Mouse (Mus musculus): Measurements from ENCODE around the gene Ino80d. TPM values are rescaled to one million over a fixed set of nuclear protein-coding genes. Genes with fewer than 3 reads are reported as not detected.
"Not testable (repeated sequence)": the region's sequence is repeated elsewhere in the genome, so short reads cannot be mapped to it uniquely, and the experiment has no call there.

Gene Ino80d
- 10 to 100 TPM; 24.7 to 27.3 TPM for total RNA-seq (2021)
- long read RNA-seq, experiment 1, partial matches to known transcripts: 0 of 6 reads
- long read RNA-seq, experiment 1, other reads (novel, unspliced or antisense): 6 of 6 reads
- long read RNA-seq, experiment 2, partial matches to known transcripts: 1 of 16 reads
- long read RNA-seq, experiment 2, other reads (novel, unspliced or antisense): 15 of 16 reads

DNA sequence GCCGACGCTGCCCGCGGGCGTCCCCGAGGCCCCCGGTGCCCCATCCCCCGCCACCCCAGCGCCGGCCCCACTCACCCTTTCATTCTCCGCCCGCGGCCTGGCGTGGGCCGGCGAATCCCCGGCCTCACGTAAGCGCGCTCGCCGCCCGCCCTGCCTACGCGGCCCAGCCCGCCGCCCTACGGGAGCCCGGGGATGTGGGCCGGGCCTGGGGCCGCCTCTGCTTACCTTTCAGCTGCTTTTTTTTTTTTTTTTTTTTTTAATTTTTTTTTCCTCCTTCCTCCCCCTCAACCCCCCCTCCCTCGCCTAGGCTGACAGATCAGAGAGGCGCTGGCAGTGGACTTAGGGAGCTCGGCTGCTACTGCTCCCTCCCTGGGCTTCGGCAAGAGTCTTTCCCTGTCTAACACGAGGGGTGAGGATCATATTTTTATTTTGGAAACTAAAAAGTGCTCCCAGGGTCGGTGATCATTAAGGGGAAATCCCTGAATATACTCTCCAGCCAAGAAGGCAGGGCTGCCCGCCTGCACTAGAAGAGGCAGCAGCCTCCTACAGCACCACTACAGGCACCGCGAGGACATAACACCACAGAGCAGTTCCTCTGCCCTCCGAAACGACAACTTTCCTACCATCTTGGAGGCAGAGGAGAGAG is at the start of gene Ino80d:
TSS of gene Ino80d (minus strand) at position 532 of the 646 bp plus-strand sequence.
- peak; percentile 69 to 75 for DNase-seq (ENCODE audit: low spot score in 2 of 2)

DNA sequence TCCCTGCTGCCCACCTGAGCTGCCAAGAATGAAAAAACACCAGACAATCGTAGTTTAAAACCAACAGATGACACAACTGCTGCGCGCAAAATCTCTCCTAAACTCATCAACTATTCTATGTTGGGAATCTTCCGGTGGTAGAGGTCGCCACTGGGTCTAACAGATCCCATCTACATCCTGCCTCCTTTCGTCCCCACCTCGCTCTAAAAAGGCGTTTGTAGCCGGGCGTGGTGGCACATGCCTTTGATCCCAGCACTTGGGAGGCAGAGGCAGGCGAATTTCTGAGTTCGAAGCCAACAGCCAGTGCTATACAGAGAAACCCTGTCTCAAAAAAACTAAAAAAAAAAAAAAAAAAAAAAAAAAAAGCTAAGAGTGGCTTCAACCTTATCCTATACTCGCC is 25.8 kb upstream of the Ino80d start:
- DNase-seq (ENCODE audit: low spot score in 2 of 2): no peak

DNA sequence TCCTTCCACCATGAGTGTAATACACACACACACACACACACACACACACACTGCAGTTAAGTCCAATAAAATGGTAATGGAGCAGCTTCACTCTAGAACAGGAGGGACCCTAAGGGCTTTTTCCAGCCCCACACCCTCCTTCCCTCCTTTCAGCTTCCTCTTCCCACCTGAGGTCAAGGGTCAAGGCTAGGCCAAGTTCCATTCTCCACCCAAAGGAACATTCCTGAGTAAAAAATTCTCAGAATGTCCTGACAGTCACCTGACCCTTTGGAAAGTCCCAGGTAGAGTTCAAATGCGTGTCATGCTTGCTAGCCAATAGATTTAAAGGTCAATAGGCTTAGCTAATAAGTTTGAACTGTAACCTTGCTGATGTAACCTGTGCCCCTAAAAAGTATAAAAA is 24.1 kb upstream of the Ino80d start:
- not testable (repeated sequence) for DNase-seq (ENCODE audit: low spot score in 2 of 2)

DNA sequence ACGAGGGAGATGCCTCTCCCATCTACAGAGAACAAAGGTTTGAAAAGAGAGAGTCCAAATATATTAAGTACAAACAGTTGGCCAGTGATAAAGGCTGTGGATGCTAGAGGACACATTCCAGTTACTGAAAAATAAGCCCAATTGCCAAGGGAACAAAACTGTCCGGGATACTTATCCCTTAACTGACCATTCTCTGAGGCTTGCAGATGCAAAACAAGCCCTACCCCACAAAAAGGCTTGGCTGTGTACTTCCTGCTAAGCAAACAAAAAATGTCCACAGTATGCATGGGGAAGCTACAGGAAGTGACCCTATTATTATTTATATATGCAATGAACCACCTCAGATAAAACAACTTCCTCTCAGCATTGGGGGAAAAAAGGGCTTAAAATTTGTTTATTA is 23.5 kb upstream of the Ino80d start:
- no peak for DNase-seq (ENCODE audit: low spot score in 2 of 2)

DNA sequence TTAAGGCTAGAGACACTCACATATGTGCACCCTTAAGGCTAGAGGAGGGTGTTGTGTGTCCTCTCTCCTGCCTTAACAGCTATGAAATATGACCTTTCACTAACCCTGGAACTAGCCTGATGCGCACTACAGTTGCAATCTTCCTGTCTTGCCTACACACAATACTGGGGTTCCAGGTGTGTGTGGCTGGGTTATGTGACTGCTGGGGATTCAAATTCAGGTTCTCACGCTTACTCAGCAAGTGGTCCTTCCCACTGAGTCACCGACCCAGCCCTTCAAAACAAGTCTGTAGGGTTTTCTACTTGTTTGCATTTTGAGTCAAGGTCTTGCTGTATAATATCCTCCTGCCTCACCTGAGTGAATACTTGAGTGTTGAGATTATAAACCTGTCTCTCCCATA is 20.1 kb upstream of the Ino80d start:
- no peak for DNase-seq (ENCODE audit: low spot score in 2 of 2)

DNA sequence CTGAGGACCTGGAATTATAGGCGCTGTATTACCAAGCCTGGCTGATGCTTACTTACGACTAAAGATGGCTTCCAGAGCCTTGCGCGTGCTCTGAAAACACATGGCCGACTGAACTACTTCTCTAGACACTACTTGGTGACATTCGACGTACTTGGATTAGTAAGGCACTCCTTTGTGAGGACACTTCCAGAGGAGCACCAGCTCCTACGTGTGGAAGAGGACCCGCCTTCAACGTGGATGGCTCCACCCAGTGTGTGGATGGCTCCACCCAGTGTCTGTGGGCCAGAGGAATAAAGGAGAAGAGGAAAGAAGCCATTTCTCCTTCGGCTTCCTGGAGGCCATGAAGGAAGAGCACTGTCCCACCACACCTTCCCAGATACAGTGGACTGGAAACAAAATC is 17.3 kb upstream of the Ino80d start:
- DNase-seq (ENCODE audit: low spot score in 2 of 2): no peak

DNA sequence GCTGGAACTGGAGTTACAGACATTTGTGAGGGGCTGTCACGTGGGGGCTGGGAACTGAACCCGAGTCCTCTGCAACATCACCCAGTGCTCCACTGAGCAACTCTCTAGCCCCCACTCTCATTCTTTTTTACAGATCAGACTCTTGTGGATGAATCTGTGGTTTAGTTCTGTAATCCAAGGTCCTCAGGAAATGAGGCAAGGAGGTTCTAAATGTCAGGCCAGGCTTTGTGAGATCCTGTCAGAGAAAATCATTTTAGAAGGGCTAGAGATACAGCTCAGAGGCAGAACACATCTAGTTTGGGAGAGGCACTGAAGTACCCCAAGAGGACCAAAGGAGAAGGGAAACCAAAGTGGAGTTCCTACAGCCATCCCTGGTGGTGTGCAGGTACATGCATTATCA is 16.4 kb upstream of the Ino80d start:
- DNase-seq (ENCODE audit: low spot score in 2 of 2): no peak

DNA sequence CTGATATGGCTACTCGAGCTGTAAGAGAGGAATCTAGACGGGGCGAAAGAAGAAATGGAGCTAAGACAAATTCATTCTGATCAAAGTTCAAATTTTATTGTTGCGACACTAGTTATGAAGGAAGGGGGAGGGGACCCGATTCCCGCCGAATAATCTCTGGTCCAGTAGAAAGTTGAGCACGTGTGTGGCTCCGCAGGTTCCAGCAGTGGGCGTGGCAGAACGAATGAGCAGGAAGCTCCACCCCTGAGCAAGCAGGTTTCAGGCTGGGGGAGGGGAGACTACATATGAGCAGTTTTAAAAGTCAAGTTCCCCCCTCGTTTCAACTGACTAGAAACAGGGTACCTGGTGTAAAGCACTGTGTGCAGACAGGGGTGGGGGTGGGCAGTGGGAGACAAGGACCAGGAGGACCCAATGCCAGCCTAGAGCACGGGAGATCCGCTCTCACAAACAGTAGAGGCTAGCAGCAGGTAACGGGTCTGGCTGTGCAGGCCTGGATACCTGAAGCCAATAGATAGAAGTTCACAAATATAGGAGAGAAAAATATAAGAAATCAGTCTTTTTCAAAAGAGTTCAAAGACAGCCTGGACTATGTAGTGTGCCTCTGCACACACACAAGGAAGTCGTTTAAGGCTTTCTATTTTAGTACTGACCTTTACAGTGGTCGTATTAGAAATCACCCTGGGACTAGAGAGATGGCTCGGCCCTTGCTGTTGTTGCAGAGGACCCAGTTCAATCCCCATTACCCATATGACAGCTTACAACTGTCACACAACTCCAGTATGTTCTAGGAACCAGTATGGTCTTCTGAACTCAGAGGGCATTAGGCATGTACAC is 15.6 kb upstream of the Ino80d start:
- DNase-seq (ENCODE audit: low spot score in 2 of 2): no peak

DNA sequence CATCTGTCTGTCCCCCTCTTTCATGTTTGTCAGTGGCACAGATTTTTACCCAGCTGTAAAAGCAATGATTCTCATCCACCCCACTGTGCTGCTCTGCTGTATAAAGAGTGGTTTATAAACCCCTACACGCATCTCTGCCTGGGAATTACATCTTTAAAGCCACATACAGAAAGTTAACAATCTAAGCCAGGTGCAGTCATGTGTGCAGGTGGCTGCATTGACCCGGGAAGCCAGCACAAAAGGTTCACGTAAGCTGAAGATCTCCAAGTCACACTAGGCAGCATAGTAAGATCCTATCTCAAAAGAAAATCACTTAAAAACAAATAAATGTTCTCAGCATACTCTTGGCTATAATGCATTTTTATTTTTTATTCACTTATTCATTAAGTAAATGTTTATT is 14.8 kb upstream of the Ino80d start:
- no peak for DNase-seq (ENCODE audit: low spot score in 2 of 2)

DNA sequence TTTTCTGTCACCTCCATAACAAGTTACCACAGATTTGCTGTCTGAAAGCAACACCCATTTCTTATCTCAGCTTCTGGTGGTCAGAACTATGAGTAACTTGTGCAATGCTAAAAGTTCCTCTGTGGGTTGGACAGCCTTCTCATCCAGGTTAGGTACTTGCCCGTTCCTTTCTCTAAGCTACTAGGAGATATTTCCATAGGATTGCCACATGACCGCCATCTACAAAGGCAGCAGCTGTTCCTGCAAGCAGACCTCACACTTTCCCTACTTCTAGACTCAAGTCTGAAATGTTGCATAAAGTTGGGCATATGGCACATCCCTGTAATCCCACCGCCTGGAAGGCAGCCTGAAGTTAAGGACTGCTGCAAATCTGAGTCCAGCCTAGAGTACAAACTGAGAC is 11.7 kb upstream of the Ino80d start:
- no peak for DNase-seq (ENCODE audit: low spot score in 2 of 2)

DNA sequence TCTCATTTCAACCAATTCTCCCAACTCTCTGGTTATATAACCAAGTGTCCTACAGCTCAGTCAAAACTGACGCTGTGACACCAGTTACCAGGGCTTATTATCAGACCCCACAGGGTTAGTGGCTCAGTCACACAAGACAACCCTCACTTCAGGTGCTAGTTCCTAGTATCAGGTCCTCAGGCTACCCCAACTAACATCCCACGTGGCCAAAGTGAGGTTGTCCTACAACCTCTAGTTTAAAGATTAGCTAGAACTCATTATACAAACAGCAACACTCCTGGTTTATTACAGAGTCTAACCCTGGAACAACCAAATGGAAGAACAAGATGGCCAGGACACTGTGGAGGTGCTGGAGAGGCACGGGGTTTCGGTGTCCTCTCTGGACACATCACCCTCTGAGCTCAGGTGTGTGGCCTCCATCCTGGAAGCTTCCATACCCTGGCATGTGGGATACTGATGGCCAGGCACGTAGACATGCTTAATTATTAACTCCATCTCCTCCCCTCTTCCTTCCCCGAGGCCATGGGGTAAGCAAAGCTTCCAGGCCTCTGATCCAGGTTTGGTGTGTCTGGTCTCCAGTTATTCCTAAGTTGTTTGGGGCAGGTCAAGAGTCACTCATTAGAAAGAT is 9.5 kb upstream of the Ino80d start:
- DNase-seq (ENCODE audit: low spot score in 2 of 2): no peak

DNA sequence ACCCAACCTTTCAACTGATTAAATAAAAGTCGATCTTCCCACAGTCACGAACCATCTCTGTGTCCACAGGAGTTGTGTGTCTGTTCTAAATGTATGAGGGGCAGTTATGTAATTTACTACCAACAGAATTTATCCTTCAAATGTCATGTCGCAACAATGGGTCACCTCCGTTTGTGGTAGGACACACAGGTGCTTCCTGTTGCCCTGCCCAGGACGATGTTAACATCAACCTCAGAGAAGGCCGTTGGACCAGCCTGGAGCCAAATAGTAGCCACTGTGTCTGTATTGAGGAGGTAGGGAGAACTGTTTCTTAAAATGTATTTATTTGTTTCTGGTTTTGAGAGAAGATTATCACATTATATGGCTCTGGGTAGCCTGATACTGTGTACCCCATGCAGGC is 7.5 kb upstream of the Ino80d start:
- no peak for DNase-seq (ENCODE audit: low spot score in 2 of 2)

DNA sequence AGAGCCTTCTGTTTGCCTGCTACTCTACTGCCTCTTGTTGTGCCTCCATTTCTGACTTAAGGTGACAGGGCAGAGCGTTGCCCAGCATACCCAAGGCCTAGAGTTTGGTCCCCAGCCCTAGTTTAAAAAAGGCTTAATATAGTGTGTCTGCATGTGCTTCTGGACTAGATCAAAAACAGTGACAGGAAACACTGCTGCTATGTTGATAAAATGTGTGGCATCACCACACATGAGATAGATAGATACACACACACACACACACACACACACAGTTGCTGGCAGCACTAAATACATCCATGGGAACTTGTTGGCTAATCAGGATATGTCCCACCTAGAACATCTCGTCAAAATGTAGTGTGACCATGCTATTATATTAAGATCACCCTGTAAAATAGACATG is 5.9 kb upstream of the Ino80d start:
- no peak for DNase-seq (ENCODE audit: low spot score in 2 of 2)

DNA sequence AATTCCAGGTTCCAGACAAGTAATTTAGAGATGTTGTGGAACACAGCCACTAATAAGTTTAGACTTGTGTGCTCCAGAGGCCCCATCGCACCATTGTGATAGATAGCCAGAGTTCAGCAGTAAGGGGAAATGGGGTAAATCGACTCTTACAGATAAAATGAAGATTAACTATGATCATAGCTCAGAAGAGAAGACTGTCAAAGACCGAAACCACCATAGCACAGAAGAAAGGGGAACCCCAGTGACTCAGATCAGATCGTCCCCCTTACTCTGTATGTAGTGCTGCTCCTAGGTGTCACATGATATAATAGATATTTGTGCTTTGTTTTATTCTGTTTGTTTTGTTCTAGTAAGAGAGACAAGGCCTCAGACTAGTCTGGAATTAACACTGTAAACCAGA is 5.2 kb upstream of the Ino80d start:
- DNase-seq (ENCODE audit: low spot score in 2 of 2): no peak

DNA sequence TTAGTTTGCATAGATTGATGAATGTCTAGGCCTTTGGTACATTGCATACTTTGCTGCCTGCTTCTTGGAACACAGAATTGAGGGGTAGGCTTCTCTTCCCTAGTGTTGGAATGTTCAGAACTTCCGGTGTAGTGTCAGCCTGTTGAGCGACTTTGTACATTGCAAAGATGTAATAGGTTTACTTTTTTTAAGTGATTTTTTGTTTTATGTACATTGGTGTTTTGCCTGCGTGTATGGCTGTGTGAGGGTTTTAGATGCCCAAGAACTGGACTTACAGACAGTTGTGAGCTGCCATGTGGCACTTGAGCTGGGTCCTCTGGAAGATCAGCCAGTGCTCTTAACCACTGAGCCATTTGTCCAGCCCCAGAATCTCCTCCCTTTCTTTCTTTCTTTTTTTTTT is 1.1 kb upstream of the Ino80d start:
- no peak for DNase-seq (ENCODE audit: low spot score in 2 of 2)

DNA sequence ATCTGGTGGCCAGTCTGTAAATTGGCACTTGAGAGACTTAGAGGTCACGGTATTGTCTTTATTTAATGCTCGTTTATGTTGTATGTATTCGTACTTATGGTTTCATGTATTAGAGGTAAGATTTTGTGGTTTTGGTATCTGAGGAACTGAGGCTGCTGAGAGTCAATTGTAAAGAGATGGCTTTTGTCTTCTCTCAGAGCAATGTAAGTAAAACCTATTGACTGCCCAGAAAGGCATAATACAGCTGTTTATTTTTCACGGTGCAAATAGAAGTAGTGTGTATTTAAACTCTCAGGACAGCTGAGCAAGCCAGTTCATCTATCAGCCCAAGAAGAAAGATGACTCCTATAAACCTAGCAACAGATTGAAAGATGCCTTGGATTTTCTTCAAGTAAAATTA is 629 bp upstream of the Ino80d start:
- no peak for DNase-seq (ENCODE audit: low spot score in 2 of 2)

DNA sequence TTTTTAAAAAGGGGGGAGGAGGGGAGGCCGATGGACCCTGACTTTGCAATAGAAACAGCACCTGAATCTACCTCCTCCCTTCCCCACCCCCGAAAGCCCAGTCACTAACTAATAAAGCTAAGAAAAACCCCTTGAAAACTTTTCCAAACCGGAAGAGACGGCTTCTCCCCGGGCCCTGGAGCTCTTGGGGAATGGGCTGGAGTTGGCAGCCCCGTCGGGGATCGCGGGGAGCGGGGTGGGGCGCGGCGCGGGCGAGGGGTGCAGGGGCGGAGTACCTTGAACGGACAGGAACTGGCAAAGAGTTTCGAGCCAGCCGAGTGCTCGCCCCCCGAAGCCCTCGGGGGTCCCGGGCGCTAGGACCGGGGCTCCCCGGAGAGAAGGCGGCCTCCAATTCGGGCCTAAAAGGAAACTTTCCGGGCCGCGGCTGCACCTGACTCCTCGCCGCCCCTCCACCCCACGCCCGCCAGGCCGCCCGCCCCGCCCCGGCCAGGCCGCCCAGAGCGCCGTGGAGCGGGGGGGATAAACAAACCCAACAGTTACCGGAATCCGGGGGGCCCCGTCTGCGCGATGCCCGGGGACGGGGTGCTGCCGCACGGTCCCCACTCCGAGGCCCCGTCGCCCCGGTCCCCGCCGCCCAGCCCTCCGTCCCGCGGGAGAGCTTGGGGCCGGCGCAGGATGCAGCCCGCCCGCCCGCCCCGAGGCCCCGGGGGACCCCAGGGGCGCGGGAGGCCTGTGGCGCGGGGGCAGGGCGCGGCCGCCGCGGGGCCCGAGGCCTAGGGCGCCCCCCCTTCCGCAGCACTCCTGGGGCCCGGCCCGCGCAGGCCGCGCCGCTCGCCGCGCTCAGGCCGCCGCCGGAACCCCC is 962 bp downstream of the Ino80d start:
- DNase-seq (ENCODE audit: low spot score in 2 of 2): peak; percentile 70 to 72

DNA sequence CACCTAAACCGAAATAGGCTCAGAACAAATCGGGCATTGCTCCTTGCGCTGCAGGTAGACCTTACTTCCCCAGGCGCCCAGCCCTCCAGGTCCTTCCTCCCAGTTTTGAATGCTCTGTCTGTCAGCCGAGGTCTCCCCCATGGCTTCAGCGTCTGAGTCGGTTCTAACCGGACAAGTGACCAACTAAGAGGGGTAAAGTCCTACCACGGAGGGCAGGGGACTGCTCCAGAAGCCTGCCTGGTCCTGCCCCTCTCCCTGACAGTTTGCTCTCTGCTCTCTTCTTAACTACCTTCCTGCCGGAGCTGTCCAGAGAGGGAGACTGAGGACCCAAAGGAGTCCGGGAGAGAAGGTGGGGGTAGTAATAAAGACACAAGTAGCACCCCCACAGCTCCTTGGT is 1.6 kb downstream of the Ino80d start:
- peak; percentile 32 to 41 for DNase-seq (ENCODE audit: low spot score in 2 of 2)

DNA sequence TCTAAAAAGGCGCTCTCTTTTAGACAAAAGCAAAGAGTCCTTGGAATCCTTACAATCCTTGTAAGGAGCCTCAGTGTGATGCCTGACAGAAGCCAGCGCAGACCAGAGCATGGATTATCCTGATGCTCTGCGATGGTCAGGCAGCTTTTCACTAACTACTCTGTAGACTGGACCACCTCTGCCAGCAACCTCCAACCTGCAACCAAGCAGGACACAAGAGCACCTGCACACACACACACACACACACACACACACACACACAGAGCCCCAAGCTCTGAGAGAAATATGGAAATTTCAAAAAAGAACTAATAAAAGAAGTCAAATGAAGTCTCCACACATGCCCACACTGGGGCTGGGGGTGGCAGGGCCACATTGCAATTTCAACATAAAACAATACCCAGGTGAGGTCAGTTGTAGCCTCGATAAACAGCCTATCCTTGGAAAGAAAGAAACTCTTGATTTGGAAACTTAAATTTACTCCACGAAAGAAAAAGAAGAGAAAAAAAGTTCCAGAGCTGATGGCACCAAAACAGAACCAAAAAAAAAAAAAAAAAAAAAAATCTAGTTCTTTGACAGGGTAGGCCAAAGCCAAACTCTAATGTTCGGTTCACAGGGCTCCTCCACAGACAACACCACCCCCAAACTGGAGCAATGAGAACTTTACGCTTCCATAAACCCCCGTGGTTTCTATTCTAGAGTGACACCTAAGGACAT is 2.2 kb downstream of the Ino80d start:
- no peak for DNase-seq (ENCODE audit: low spot score in 2 of 2)

DNA sequence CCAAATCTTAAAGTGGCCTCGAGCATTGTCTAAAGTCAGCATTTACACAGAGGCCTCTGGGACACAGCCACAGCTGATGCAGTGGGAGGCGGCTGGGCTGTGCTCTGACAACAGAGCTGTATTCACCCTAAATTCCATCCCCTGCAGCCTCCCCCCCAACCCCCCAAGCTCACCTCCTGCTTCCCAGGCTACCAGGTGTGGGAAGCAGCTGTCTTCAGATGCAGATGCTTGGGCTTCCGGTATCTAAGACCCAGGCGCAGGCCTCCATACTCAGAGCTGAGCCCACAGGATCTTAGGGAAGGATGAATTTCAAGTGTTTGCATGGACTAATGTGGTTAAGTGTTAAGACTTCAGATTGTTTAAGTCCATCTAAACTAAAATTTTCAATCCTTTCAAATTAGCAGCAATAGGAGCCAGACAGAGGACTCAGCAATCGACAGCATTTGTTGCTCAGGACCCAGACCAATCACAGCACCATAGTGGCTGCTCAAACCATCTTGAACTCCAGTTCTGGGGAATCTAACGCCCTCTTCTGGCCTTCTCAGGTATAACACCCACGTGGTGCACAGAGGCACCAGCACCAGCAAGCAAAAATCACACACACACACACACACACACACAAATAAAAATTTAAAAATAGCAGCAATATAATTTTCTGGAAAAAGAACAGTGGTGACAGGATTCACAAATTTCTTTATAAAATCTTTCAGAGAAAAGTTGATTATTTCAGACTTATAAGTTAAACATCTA is 3.8 kb downstream of the Ino80d start:
- no peak for DNase-seq (ENCODE audit: low spot score in 2 of 2)

Measured in adrenal gland, adult 18-20 months (tissue).